Mouse (Mus musculus) MEL (cell line): ENCODE results near the gene Lmnb2. TPM values are rescaled to one million over a fixed set of nuclear protein-coding genes. Genes with fewer than 3 reads are reported as not detected.

Experiments
- DNase-seq: peaks from one replicate; pipeline ENCODE4 v3.0.0; 2011; ENCODE audit warnings: low read depth, low spot score
- H3K27ac ChIP-seq: 2 replicates; pipeline ENCODE4 v1.5.1; 2012; ENCODE audit warnings: low read depth, mild to moderate bottlenecking, control low read depth, low read length, moderate library complexity; ENCODE audit not compliant: control insufficient read depth
- H3K27me3 ChIP-seq, 2 experiments: fragments of 150-350 bp in 1 of 2; sonication (generic) in 1 of 2; 2 replicates each; pipeline ENCODE4 v1.6.1; 2012; ENCODE audit warnings: low read length in 2 of 2, mild to moderate bottlenecking in 2 of 2, improper control_type of control experiment in 1 of 2, moderate library complexity in 1 of 2; ENCODE audit not compliant: insufficient read depth in 2 of 2, control insufficient read depth in 1 of 2
- H3K36me3 ChIP-seq, 2 experiments: 2 replicates each; pipeline ENCODE4 v1.6.1; 2012 to 2014; ENCODE audit warnings: low read length in 2 of 2, improper control_type of control experiment in 1 of 2, inconsistent platforms in 1 of 2, mild to moderate bottlenecking in 1 of 2; ENCODE audit not compliant: insufficient read depth in 2 of 2, control insufficient read depth in 1 of 2
- H3K4me1 ChIP-seq, 2 experiments: fragments of 150-350 bp in 1 of 2; sonication (generic) in 1 of 2; 2 replicates each; pipeline ENCODE4 v1.6.1; 2012; ENCODE audit warnings: low read length in 2 of 2, improper control_type of control experiment in 1 of 2, mild to moderate bottlenecking in 1 of 2; ENCODE audit not compliant: insufficient read depth in 2 of 2, control insufficient read depth in 1 of 2
- H3K4me3 ChIP-seq, 2 experiments: fragments of 150-350 bp in 1 of 2; sonication (generic) in 1 of 2; 2 replicates each; pipeline ENCODE4 v1.5.1; 2012; ENCODE audit warnings: low read depth in 2 of 2, low read length in 2 of 2, mild to moderate bottlenecking in 2 of 2, moderate library complexity in 2 of 2, control low read depth in 1 of 2, improper control_type of control experiment in 1 of 2; ENCODE audit not compliant: control insufficient read depth in 1 of 2, insufficient read depth in 1 of 2
- H3K79me2 ChIP-seq: 2 replicates; pipeline ENCODE4 v1.6.1; 2012; ENCODE audit warnings: mild to moderate bottlenecking, low read length, moderate library complexity; ENCODE audit not compliant: control insufficient read depth, poor library complexity, insufficient read depth
- H3K9ac ChIP-seq: 2 replicates; pipeline ENCODE4 v1.6.1; 2012; ENCODE audit warnings: low read depth, mild to moderate bottlenecking, control low read depth, low read length, moderate library complexity; ENCODE audit not compliant: control insufficient read depth, poor library complexity, severe bottlenecking
- H3K9me3 ChIP-seq: fragments of 150-350 bp; sonication (generic); replicated peaks from 2 replicates; pipeline ENCODE4 v1.6.1; 2012; ENCODE audit warnings: mild to moderate bottlenecking, low read length, improper control_type of control experiment, moderate library complexity; ENCODE audit not compliant: insufficient read depth
- BHLHE40 ChIP-seq: IDR thresholded peaks from 2 replicates; pipeline ENCODE4 v1.6.1; 2012; ENCODE audit warnings: low read depth, mild to moderate bottlenecking, inconsistent platforms, low read length, improper control_type of control experiment, borderline replicate concordance
- CHD1 ChIP-seq: IDR thresholded peaks from 2 replicates; pipeline ENCODE4 v1.6.1; 2012; ENCODE audit warnings: low read depth, mild to moderate bottlenecking, inconsistent platforms, low read length, improper control_type of control experiment
- CHD2 ChIP-seq: IDR thresholded peaks from 2 replicates; pipeline ENCODE4 v1.6.1; 2011; ENCODE audit warnings: low read length, improper control_type of control experiment
- CTCF ChIP-seq, 3 experiments: IDR thresholded peaks in 2 of 3; conservative IDR thresholded peaks in 1 of 3; 2 replicates each; pipeline ENCODE4 v1.5.1; 2011 to 2012; ENCODE audit warnings: low read length in 3 of 3, low read depth in 2 of 3, mild to moderate bottlenecking in 2 of 3, improper control_type of control experiment in 1 of 3, inconsistent platforms in 1 of 3, mixed read lengths in 1 of 3, moderate library complexity in 1 of 3; ENCODE audit not compliant: control insufficient read depth in 1 of 3, insufficient read depth in 1 of 3, poor library complexity in 1 of 3, severe bottlenecking in 1 of 3
- ELF1 ChIP-seq: IDR thresholded peaks from 2 replicates; pipeline ENCODE4 v1.6.1; 2014; ENCODE audit warnings: low read depth, mild to moderate bottlenecking, inconsistent platforms, low read length, improper control_type of control experiment, moderate library complexity
- EP300 ChIP-seq, 2 experiments: IDR thresholded peaks; 2 replicates each; pipeline ENCODE4 v1.6.1; 2011; ENCODE audit warnings: improper control_type of control experiment in 2 of 2, low read length in 2 of 2, low read depth in 1 of 2, mild to moderate bottlenecking in 1 of 2
- ETS1 ChIP-seq: IDR thresholded peaks from 2 replicates; pipeline ENCODE4 v1.6.1; 2012; ENCODE audit warnings: low read depth, mild to moderate bottlenecking, inconsistent platforms, low read length, improper control_type of control experiment, moderate library complexity
- GABPA ChIP-seq: IDR thresholded peaks from 2 replicates; pipeline ENCODE4 v1.6.1; 2012; ENCODE audit warnings: low read depth, mild to moderate bottlenecking, inconsistent platforms, low read length, improper control_type of control experiment, moderate library complexity
- GATA1 ChIP-seq: IDR thresholded peaks from 2 replicates; pipeline ENCODE4 v1.6.1; 2011; ENCODE audit warnings: low read depth, low read length, improper control_type of control experiment
- HCFC1 ChIP-seq: IDR thresholded peaks from 2 replicates; pipeline ENCODE4 v1.6.1; 2012; ENCODE audit warnings: low read depth, mild to moderate bottlenecking, inconsistent platforms, low read length, improper control_type of control experiment, moderate library complexity
- MAFK ChIP-seq: IDR thresholded peaks from 2 replicates; pipeline ENCODE4 v1.6.1; 2011; ENCODE audit warnings: low read depth, mild to moderate bottlenecking, low read length, improper control_type of control experiment, borderline replicate concordance
- MAX ChIP-seq: IDR thresholded peaks from 2 replicates; pipeline ENCODE4 v1.6.1; 2011; ENCODE audit warnings: low read length, improper control_type of control experiment
- MAZ ChIP-seq: IDR thresholded peaks from 2 replicates; pipeline ENCODE4 v1.6.1; 2012; ENCODE audit warnings: low read depth, mild to moderate bottlenecking, inconsistent platforms, low read length, improper control_type of control experiment
- MXI1 ChIP-seq: IDR thresholded peaks from 2 replicates; pipeline ENCODE4 v1.6.1; 2011; ENCODE audit warnings: mild to moderate bottlenecking, low read depth, low read length, improper control_type of control experiment
- NELFE ChIP-seq: IDR thresholded peaks from 2 replicates; pipeline ENCODE4 v1.6.1; 2011; ENCODE audit warnings: low read depth, low read length, improper control_type of control experiment
- POLR2A ChIP-seq, 2 experiments: IDR thresholded peaks; 2 replicates each; pipeline ENCODE4 v1.6.1; 2011 to 2012; ENCODE audit warnings: low read length in 2 of 2, mild to moderate bottlenecking in 2 of 2, control low read depth in 1 of 2, improper control_type of control experiment in 1 of 2, low read depth in 1 of 2, moderate library complexity in 1 of 2; ENCODE audit not compliant: control insufficient read depth in 1 of 2, insufficient read depth in 1 of 2, poor library complexity in 1 of 2
- POLR2AphosphoS2 ChIP-seq: IDR thresholded peaks from 2 replicates; pipeline ENCODE4 v1.6.1; 2011; ENCODE audit warnings: low read length, improper control_type of control experiment
- RCOR1 ChIP-seq: IDR thresholded peaks from 2 replicates; pipeline ENCODE4 v1.6.1; 2012; ENCODE audit warnings: low read depth, mild to moderate bottlenecking, inconsistent platforms, low read length, improper control_type of control experiment
- SIN3A ChIP-seq: IDR thresholded peaks from 2 replicates; pipeline ENCODE4 v1.6.1; 2012; ENCODE audit warnings: low read length, improper control_type of control experiment, inconsistent platforms
- SMC3 ChIP-seq: IDR thresholded peaks from 2 replicates; pipeline ENCODE4 v1.6.1; 2011; ENCODE audit warnings: low read depth, low read length, improper control_type of control experiment
- TBP ChIP-seq: IDR thresholded peaks from 2 replicates; pipeline ENCODE4 v1.8.0; 2011; ENCODE audit warnings: low read depth, low read length, improper control_type of control experiment
- TCF12 ChIP-seq: IDR thresholded peaks from 2 replicates; pipeline ENCODE4 v1.6.1; 2014; ENCODE audit warnings: low read depth, mild to moderate bottlenecking, inconsistent platforms, low read length, improper control_type of control experiment, moderate library complexity
- UBTF ChIP-seq: IDR thresholded peaks from 2 replicates; pipeline ENCODE4 v1.6.1; 2012; ENCODE audit warnings: low read depth, mild to moderate bottlenecking, inconsistent platforms, low read length, improper control_type of control experiment, moderate library complexity, borderline replicate concordance; ENCODE audit not compliant: insufficient read depth
- USF1 ChIP-seq: IDR thresholded peaks from 2 replicates; pipeline ENCODE4 v1.6.1; 2014; ENCODE audit warnings: low read depth, mild to moderate bottlenecking, inconsistent platforms, low read length, improper control_type of control experiment, moderate library complexity
- ZC3H11A ChIP-seq: IDR thresholded peaks from 2 replicates; pipeline ENCODE4 v1.6.1; 2012; ENCODE audit warnings: low read depth, mild to moderate bottlenecking, inconsistent platforms, low read length, improper control_type of control experiment
- ZMIZ1 ChIP-seq: IDR thresholded peaks from 2 replicates; pipeline ENCODE4 v1.6.1; 2012; ENCODE audit warnings: low read depth, mild to moderate bottlenecking, inconsistent platforms, low read length, improper control_type of control experiment, moderate library complexity
- ZNF384 ChIP-seq: IDR thresholded peaks from 2 replicates; pipeline ENCODE4 v1.6.1; 2012; ENCODE audit warnings: low read depth, mild to moderate bottlenecking, inconsistent platforms, low read length, improper control_type of control experiment
- polyA plus RNA-seq, 2 experiments: library from polyadenylated mRNA; stranded (reverse) in 1 of 2; unstranded in 1 of 2; fragments of >175 nt in 1 of 2; fragments of >200 nt in 1 of 2; gene quantifications; 2 replicates each; pipeline versions ENCODE4 v1.2.1 to v1.2.4; 2012; ENCODE audit warnings: low replicate concordance in 2 of 2, low read depth in 1 of 2; ENCODE audit not compliant: insufficient read length in 2 of 2, insufficient read depth in 1 of 2, missing spikeins in 1 of 2
- total RNA-seq: library from RNA; depleted of rRNA; stranded (reverse); fragments of 300-350 nt; gene quantifications from 2 replicates; pipeline ENCODE4 v1.2.3, GENCODE M21; 2012

The Lmnb2 gene
- total and polyA plus RNA-seq, 3 experiments, result 29.9 to 32.8 TPM; not detected in 1

DNA sequence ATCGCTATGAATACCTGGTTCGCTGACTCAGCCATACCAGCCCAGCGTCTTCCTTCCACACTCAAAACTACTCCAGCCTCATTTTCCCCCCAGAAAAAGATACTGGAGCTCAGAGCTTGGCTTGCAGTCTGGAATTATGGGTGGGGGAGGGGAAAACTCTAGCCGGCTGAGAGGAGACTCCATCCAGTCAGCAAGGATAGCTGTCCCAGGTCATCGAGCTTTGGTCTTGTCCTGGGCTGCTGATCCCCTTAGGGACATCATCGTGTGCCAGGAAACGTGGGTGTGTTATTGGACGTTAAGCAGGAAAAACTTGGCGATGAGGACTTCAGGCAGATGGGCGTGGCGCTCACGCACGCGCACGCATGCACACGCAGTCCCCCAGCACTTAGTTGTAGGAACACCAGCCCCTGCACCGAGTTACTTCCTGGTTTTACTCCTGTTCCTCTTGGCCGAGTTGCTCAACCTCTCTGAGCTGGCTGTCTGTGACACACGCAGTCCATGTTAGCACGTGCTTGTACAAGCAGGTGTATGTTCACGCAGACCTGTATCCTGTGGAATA lies 15.5 kb upstream of the Lmnb2 start (continued):
- peak; percentile 49 for TF ChIP-seq TCF12
- TF ChIP-seq RCOR1, result no peak
- peak; percentile 97 for TF ChIP-seq MXI1

DNA sequence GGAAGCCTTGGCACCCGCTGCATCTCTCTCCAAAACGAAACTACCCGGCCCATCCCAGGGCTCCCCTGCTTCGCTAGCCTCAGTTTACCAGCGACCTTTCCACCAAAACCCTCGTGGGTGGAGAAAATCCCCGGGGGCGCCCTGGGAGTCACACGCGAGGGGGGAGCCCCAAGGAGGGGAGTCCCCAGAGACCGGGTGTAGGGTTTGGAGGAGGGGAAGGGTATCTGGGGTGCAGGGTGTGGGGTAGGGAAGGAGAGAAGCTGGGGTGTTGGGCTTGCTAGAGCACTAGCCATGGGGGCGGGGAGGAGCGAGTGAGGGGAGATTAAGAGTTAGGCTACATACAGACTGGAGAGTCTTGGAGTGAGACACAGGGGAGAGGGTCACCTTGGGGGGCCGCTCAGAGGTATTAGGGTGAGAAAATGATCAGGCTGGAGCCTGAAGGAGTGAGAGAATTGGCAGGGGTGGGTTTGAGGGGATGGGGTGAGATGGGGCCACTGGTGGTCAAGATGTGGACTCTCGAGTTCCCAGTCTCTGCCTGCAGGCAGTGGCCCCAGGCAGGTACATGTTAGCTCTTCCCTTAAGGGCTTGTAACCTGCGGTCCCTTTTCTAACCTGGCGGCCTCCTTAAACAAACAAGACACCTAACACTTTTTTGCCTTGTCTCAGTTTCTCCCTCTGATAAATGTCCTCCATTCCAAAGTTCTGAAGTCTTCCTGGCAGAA lies 14.8 kb upstream of the Lmnb2 start:
- Histone ChIP-seq H3K9ac (peak overlapping the region; percentile 77), H3K4me3 (peak overlapping the region; percentile 54 to 92)

DNA sequence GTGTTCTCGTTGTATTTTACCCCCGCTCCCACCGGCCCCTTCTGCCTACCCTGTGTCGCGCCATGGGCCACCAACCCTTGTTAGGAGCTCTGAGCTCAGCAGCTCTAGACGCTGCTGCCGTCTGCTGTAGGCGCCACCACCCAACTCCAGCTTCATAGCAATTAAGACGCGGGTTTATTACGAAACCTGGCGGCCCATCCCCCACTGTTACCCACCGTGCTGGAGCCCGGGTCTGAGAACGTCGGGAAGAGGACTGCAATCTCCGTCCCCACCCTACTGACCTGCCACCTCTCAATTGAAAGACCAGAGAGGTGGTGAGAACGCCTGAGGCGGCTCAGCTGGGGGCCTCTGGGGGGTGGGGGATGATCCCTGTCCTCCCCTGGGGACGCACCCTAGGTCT lies 14.2 kb upstream of the Lmnb2 start:
- Histone ChIP-seq H3K9ac (peak overlapping the region; percentile 77), H3K27me3 (no peaks in the 10 kb centered on the region), H3K27ac (peak overlapping the region; percentile 36), H3K4me3 (peak overlapping the region; percentile 54 to 92), H3K4me1 (peaks cover 5 to 27% of the 10 kb centered on the region in 2 experiments), H3K9me3 (no peaks in the 10 kb centered on the region), H3K79me2 (peaks cover 13% of the 10 kb centered on the region), H3K36me3 (peaks cover 0 to 11% of the 10 kb centered on the region in 2 experiments; a peak in 2 of 4 replicates)
- peak; percentile 87 for DNase-seq
- TF ChIP-seq NELFE, result no peak; the same call in none of the 2 replicates
- TF ChIP-seq POLR2AphosphoS2, result peak; percentile 50; the same call in 1 of the 2 replicates
- TF ChIP-seq POLR2A (IDR thresholded peaks at IDR 0.05; ENCODE audit: control insufficient read depth in 1 of 2, insufficient read depth in 1 of 2, low read depth in 1 of 2, low read length in 2 of 2, poor library complexity in 1 of 2), result peak in 1 of 2 experiments; percentile 68; a peak in 1 of 4 replicates
- no peak for TF ChIP-seq ZC3H11A
- no peak for TF ChIP-seq MAFK
- TF ChIP-seq UBTF, result no peak
- TF ChIP-seq MAX, result no peak
- peak; percentile 72 for TF ChIP-seq TBP
- TF ChIP-seq RCOR1, result no peak
- peak; percentile 82 for TF ChIP-seq SIN3A
- TF ChIP-seq ZNF384, result no peak
- TF ChIP-seq CHD2, result peak; percentile 71
- no peak for TF ChIP-seq BHLHE40
- TF ChIP-seq MAZ, result no peak
- TF ChIP-seq MXI1, result peak; percentile 68
- TF ChIP-seq SMC3, result no peak
- no peak for TF ChIP-seq CTCF (IDR thresholded peaks at IDR 0.05 in 2 of 3, conservative IDR thresholded peaks at IDR 0.05 in 1 of 3; ENCODE audit: control insufficient read depth in 1 of 3, insufficient read depth in 1 of 3, low read depth in 2 of 3, low read length in 3 of 3, poor library complexity in 1 of 3, severe bottlenecking in 1 of 3)
- TF ChIP-seq EP300 (IDR thresholded peaks at IDR 0.05; ENCODE audit: low read depth in 1 of 2, low read length in 2 of 2), result no peak
- no peak for TF ChIP-seq CHD1
- TF ChIP-seq ELF1, result no peak
- TF ChIP-seq ETS1, result peak; percentile 71; the same call in 1 of the 2 replicates
- peak; percentile 81 for TF ChIP-seq HCFC1
- no peak for TF ChIP-seq USF1
- TF ChIP-seq GATA1, result no peak

More for the DNA sequence above, 14.8 kb upstream of the Lmnb2 start:
- peak overlapping the region; percentile 36 for H3K27ac ChIP-seq
- H3K4me1 ChIP-seq, result peaks cover 5 to 29% of the 10 kb centered on the region in 2 experiments
- no peaks in the 10 kb centered on the region for H3K27me3 ChIP-seq
- peaks cover 13% of the 10 kb centered on the region for H3K79me2 ChIP-seq
- no peaks in the 10 kb centered on the region for H3K9me3 ChIP-seq
- peak; percentile 73 for DNase-seq
- TF ChIP-seq ZC3H11A (no peak), GABPA (no peak), EP300 (IDR thresholded peaks at IDR 0.05; ENCODE audit: low read depth in 1 of 2, low read length in 2 of 2) (0 out of 4 replicates have a peak, but pooled peaks of 1 of the 2 experiments have one; percentile 10), MAZ (peak; percentile 71), ZMIZ1 (0 out of 2 replicates have a peak, but pooled peaks have one; percentile 20), MXI1 (peak; percentile 48; the same call in 1 of the 2 replicates), CHD2 (peak; percentile 54), NELFE (peak; percentile 10), SIN3A (0 out of 2 replicates have a peak, but pooled peaks have one; percentile 2)
- H3K36me3 ChIP-seq, result peaks cover 0 to 11% of the 10 kb centered on the region in 2 experiments; a peak in 2 of 4 replicates
